Mouse (Mus musculus) limb, embryonic 11.5 days (tissue): ENCODE data around the gene 4930442H23Rik. TPM values are rescaled to one million over a fixed set of nuclear protein-coding genes. Genes with fewer than 3 reads are reported as not detected.
"Not testable (repeated sequence)": the region's sequence is repeated elsewhere in the genome, so short reads cannot be mapped to it uniquely, and the experiment has no call there.

Source experiments
- ATAC-seq: fragments of 200-750 bp; cut with Nextera tagmentation; 2 replicates; pipeline ENCODE4 v1.8.0; 2017; ENCODE audit warnings: low read depth; ENCODE audit not compliant: insufficient number of reproducible peaks, low FRiP score, low TSS enrichment
- DNase-seq: peaks from one replicate; pipeline ENCODE4 v3.0.0-alpha.2; 2015; ENCODE audit warnings: low spot score
- H3K27ac ChIP-seq: fragments of 300-500 bp; sonication (generic); replicated peaks from 2 replicates; pipeline ENCODE4 v1.5.1; 2014; ENCODE audit warnings: low read depth, mild to moderate bottlenecking, low read length
- H3K27me3 ChIP-seq: fragments of 300-500 bp; sonication (generic); 2 replicates; pipeline ENCODE4 v1.6.1; 2014; ENCODE audit warnings: mild to moderate bottlenecking, low read length, mixed read lengths; ENCODE audit not compliant: control insufficient read depth, insufficient read depth
- H3K36me3 ChIP-seq: fragments of 300-500 bp; sonication (generic); 2 replicates; pipeline ENCODE4 v1.6.1; 2014; ENCODE audit warnings: mild to moderate bottlenecking, low read length, moderate library complexity, mixed read lengths; ENCODE audit not compliant: control insufficient read depth, insufficient read depth
- H3K4me1 ChIP-seq: fragments of 300-500 bp; sonication (generic); 2 replicates; pipeline ENCODE4 v1.6.1; 2014; ENCODE audit warnings: low read length, mixed read lengths; ENCODE audit not compliant: control insufficient read depth, insufficient read depth
- H3K4me2 ChIP-seq: fragments of 300-500 bp; sonication (generic); 2 replicates; pipeline ENCODE4 v1.6.1; 2014; ENCODE audit warnings: low read depth, mild to moderate bottlenecking, moderate library complexity; ENCODE audit not compliant: severe bottlenecking
- H3K4me3 ChIP-seq: fragments of 300-500 bp; sonication (generic); 2 replicates; pipeline ENCODE4 v1.5.1; 2014; ENCODE audit warnings: low read depth, low read length
- H3K9ac ChIP-seq: fragments of 300-500 bp; sonication (generic); 2 replicates; pipeline ENCODE4 v1.6.1; 2014; ENCODE audit warnings: mild to moderate bottlenecking, low read length
- H3K9me3 ChIP-seq: fragments of 300-500 bp; sonication (generic); 2 replicates; pipeline ENCODE4 v1.6.1; 2016; ENCODE audit warnings: low read length; ENCODE audit not compliant: control insufficient read depth
- WGBS: fragments of 180-500 bp; shearing (Covaris S2); extraction: QIAGEN DNeasy Blood & Tissue Kit; methylation state at CpG from one replicate; pipeline ENCODE4 v1.1.7; 2014; 5-methylcytosine and 5-hydroxymethylcytosine counted together
- polyA plus RNA-seq: library from polyadenylated mRNA; unstranded; fragments of >200 nt; fragmentation: Nextera tagmentation; extraction: Ambion mirVana; gene quantifications from 2 replicates; pipeline ENCODE4 v1.2.1, GENCODE M21; 2014

The 4930442H23Rik gene
- polyA plus RNA-seq, 1 experiment from 2014 or later, result not detected

DNA sequence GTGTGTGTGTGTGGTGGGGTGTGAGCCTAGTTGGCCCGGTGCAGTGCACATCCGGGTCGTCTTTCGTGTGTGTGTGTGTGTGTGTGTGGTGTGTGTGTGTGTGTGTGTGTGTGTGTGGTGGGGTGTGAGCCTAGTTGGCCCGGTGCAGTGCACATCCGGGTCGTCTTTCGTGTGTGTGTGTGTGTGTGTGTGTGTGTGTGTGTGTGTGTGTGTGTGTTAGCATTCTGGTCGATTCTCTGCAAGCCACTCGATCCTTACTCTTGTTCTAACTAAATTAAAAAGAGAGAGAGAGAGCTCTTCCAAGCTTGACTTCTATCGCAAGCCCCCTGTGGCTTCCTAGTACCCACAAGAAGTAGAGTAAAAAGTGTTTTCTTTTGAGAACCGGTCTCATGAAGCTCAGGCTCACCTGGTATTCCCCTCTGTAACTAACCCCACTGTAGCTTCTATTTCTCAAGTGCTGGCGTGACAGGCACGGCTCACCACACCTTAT is 14.2 kb downstream of the 4930442H23Rik start:
- H3K27ac ChIP-seq, DNase-seq, H3K9me3 ChIP-seq, H3K4me3 ChIP-seq, H3K9ac ChIP-seq, H3K27me3 ChIP-seq, H3K36me3 ChIP-seq, ATAC-seq, H3K4me2 ChIP-seq: not testable (repeated sequence)
- WGBS, result 47% methylated on average over 14 of the region's 14 CpGs
- peaks cover 20% of the 10 kb centered on the region for H3K4me1 ChIP-seq

DNA sequence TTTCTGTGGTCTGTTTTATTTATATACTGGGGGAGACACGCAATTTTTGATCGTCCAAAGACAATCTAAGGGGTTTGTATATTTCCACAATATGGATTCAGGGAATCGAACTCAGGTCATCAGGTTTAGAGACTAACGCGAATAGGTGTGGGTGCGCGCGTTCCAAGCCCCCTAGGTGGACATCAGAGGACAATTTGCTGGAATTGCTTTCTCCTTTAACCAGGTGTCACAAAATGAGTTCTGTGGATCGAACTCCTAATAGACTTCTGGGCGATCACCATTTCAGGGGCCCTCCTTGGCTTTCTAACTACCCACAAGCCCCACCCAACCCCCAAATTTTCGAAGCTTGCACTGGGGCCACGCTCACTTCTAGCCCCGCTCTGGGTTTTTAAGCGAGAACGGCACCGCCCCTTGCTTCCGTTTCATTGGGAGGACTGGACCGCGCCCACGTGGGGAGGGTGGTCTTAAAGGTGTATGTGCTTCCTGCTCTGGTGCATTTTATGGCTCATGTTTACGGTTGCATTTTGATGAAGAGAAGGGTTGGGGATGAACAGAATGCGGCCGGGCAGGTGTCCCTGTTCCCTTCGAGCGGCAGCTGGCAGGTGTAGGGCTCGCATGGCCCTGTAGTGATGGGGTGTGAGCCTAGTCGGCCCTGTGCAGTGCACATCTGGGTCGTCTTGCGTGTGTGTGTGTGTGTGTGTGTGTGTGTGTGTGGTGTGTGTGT is 15.0 kb downstream of the 4930442H23Rik start:
- H3K4me2 ChIP-seq, result peak overlapping the region; percentile 91
- peaks cover 16% of the 10 kb centered on the region for H3K4me1 ChIP-seq
- peaks cover 2% of the 10 kb centered on the region; the same call in 1 of the 2 replicates for H3K36me3 ChIP-seq
- peak overlapping the region; percentile 38; the same call in 1 of the 2 replicates for H3K27ac ChIP-seq
- H3K27me3 ChIP-seq, result no peaks in the 10 kb centered on the region
- WGBS, result 4% methylated on average over 29 of the region's 29 CpGs
- peak; percentile 85 for DNase-seq
- peak overlapping the region; percentile 91 for H3K4me3 ChIP-seq
- H3K9ac ChIP-seq, result peak overlapping the region; percentile 34; the same call in 1 of the 2 replicates
- 0 out of 2 replicates have a peak, but pooled peaks have one; percentile 23 for ATAC-seq
- H3K9me3 ChIP-seq, result no peaks in the 10 kb centered on the region

GRCm38 (mm10) chr10:81168087-81168431 is 15.6 kb downstream of the 4930442H23Rik start:
- Histone ChIP-seq H3K4me3 (peak overlapping the region; percentile 91), H3K9ac (no peak overlapping the region), H3K36me3 (peaks cover 2% of the 10 kb centered on the region; the same call in 1 of the 2 replicates), H3K4me1 (peaks cover 12% of the 10 kb centered on the region), H3K27me3 (no peaks in the 10 kb centered on the region), H3K27ac (peak overlapping the region; percentile 38; the same call in 1 of the 2 replicates), H3K4me2 (peak overlapping the region; percentile 91), H3K9me3 (no peaks in the 10 kb centered on the region)
- no peak for DNase-seq
- peak; percentile 65 for ATAC-seq
- 12% methylated on average over 5 of the region's 5 CpGs for WGBS

DNA sequence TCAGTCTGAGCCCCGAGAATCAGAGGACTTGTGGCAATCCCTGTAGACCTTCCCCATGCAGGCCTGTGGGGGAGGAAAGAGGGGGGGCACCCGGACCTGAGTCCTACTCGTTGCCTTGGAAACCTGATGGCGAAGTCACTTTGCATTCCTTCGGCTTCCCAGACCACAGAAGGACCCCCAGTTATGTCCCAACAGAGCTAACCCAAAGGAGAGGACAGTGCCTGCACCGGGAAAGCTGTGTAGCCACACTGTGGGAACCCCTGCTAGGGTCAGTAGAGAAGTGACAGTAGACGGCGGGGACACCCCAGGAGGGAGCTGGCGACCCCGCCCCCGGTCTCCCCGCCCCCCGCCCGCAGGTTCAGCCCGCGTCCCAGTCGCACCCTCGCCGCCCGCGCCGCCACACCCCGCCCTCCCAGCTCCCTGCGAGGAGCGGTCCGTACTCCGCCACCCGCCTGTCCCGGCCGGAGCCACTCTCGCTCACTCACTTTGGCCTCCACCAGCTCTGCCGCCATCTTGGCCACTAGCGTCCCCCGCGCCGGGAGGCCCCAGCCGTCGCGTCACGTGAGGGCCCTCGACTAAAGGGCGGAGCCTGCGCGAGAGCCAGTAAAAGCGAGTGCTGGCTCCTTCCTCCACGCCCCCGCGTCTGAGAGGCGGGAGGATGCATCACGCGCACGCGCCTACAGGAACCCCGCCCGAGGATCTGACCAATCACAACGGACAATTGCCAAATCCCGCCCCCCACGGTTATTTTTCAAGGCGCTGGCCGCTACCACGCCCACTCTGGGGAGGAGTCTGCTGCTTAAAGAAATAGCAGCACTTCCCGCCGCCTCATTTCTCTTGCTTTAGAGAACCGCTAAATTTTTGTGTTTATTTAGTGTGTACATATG is 16.2 kb downstream of the 4930442H23Rik start, which contains the start of gene Pias4:
TSS of gene Pias4 (minus strand) at position 724 of the 887 bp plus-strand sequence.
- H3K36me3 ChIP-seq, result peaks cover 5% of the 10 kb centered on the region
- no peaks in the 10 kb centered on the region for H3K9me3 ChIP-seq
- peak within 1 kb of the TSS; percentile 91 for H3K4me3 ChIP-seq
- peaks cover 12% of the 10 kb centered on the region for H3K4me1 ChIP-seq
- ATAC-seq (peak; percentile 87), DNase-seq (peak; percentile 100)
- H3K4me2 ChIP-seq, result peak within 1 kb of the TSS; percentile 91
- peak within 1 kb of the TSS; percentile 81 for H3K9ac ChIP-seq
- H3K27ac ChIP-seq, result peak within 1 kb of the TSS; percentile 38; the same call in 1 of the 2 replicates
- no peaks in the 10 kb centered on the region for H3K27me3 ChIP-seq
- WGBS, result under 1% methylated on average over 53 of the region's 64 CpGs

GRCm38 (mm10) chr10:81165118-81165517 is 18.5 kb downstream of the 4930442H23Rik start:
- ATAC-seq, result no peak
- Histone ChIP-seq H3K27ac (no peak overlapping the region), H3K4me3 (0 out of 2 replicates have a peak overlapping the region, but pooled peaks have one; percentile 0), H3K4me2 (no peak overlapping the region), H3K9me3 (no peaks in the 10 kb centered on the region), H3K9ac (no peak overlapping the region), H3K27me3 (no peaks in the 10 kb centered on the region), H3K36me3 (peaks cover 10% of the 10 kb centered on the region), H3K4me1 (peaks cover 17% of the 10 kb centered on the region)
- DNase-seq, result no peak
- WGBS, result 59% methylated on average over 8 of the region's 8 CpGs

- no peak for DNase-seq
- H3K9ac ChIP-seq, result no peak overlapping the region
- no peaks in the 10 kb centered on the region for H3K27me3 ChIP-seq
- H3K4me3 ChIP-seq, result no peak overlapping the region
- peaks cover 26% of the 10 kb centered on the region for H3K36me3 ChIP-seq
- WGBS, result 74% methylated on average over 2 of the region's 2 CpGs
- peaks cover 12% of the 10 kb centered on the region for H3K4me1 ChIP-seq
- H3K4me2 ChIP-seq, result no peak overlapping the region
- no peak overlapping the region for H3K27ac ChIP-seq
- ATAC-seq, result no peak
- no peaks in the 10 kb centered on the region for H3K9me3 ChIP-seq
Measured at GRCm38 (mm10) chr10:81162318-81162652, 21.4 kb downstream of the 4930442H23Rik start.

- Histone ChIP-seq H3K4me2 (no peak overlapping the region), H3K27ac (no peak overlapping the region), H3K9ac (no peak overlapping the region), H3K36me3 (peaks cover 30% of the 10 kb centered on the region), H3K4me3 (no peak overlapping the region), H3K9me3 (no peaks in the 10 kb centered on the region), H3K27me3 (no peaks in the 10 kb centered on the region), H3K4me1 (peaks cover 10% of the 10 kb centered on the region)
- DNase-seq (no peak), ATAC-seq (no peak)
- whole genome bisulfite sequencing, result 67% methylated on average over 8 of the region's 8 CpGs
Measured at GRCm38 (mm10) chr10:81161602-81162317, 21.9 kb downstream of the 4930442H23Rik start.

- H3K4me2 ChIP-seq, result no peak overlapping the region
- H3K36me3 ChIP-seq, result peaks cover 52% of the 10 kb centered on the region
- DNase-seq (no peak), ATAC-seq (no peak)
- no peak overlapping the region for H3K4me3 ChIP-seq
- 85% methylated on average over 6 of the region's 6 CpGs for WGBS
- no peaks in the 10 kb centered on the region for H3K9me3 ChIP-seq
- H3K4me1 ChIP-seq, result no peaks in the 10 kb centered on the region
- no peak overlapping the region for H3K9ac ChIP-seq
- no peaks in the 10 kb centered on the region for H3K27me3 ChIP-seq
- no peak overlapping the region for H3K27ac ChIP-seq
Measured at GRCm38 (mm10) chr10:81154736-81155135, 28.9 kb downstream of the 4930442H23Rik start.
